Mouse (Mus musculus): ENCODE measurements around the gene Cpxm1. TPM values are rescaled to one million over a fixed set of nuclear protein-coding genes. Genes with fewer than 3 reads are reported as not detected.

Gene Cpxm1
- polyA plus RNA-seq, 1 experiment from 2014 or later: 46.7 TPM

- no peaks in the 10 kb centered on the region for H3K9me3 ChIP-seq (ENCODE audit: control insufficient read depth, low read depth, low read length)
- WGBS: 56% methylated on average over 2 of the region's 2 CpGs
These were observed 32.5 kb upstream of the Cpxm1 start for GRCm38 (mm10) chr2:130429851-130430250.

DNA sequence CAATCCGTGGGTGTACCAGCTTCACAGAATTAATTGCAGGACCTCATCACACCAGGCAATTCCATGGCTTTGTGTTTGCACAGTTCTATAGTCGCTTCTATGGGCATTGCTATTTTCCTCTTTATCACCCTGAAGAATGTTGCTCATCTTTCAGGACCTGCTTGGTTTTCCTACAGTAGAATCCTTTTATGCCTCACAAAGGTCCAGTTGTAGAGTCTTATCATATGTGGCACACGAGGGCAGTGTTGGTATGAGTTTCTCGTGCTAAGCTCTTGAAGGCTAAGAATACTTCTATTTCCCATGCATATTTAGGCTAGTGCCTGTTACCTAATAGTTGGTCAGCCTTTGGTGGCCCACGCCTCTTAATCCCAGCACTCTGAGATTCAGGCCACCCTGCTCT, 27.7 kb upstream of the Cpxm1 start:
- 39% methylated on average over 5 of the region's 5 CpGs for WGBS
- Histone ChIP-seq H3K9me3 (ENCODE audit: control insufficient read depth, low read depth, low read length) (no peaks in the 10 kb centered on the region), H3K27ac (ENCODE audit: low read length) (0 out of 2 replicates have a peak overlapping the region, but pooled peaks have one; percentile 82), H3K4me1 (ENCODE audit: control insufficient read depth, insufficient read depth, low read length) (peaks cover 17% of the 10 kb centered on the region; the same call in 1 of the 2 replicates), H3K27me3 (ENCODE audit: control insufficient read depth, insufficient read depth, low read length) (no peaks in the 10 kb centered on the region), H3K9ac (replicated peaks; ENCODE audit: low read depth, low read length) (peak overlapping the region; percentile 67), H3K36me3 (ENCODE audit: control insufficient read depth, insufficient read depth, low read length) (peaks cover 3% of the 10 kb centered on the region; the same call in 1 of the 2 replicates), H3K4me3 (ENCODE audit: low read depth, low read length) (peak overlapping the region; percentile 67), H3K4me2 (replicated peaks; ENCODE audit: low read depth, low read length) (peak overlapping the region; percentile 89)
- ATAC-seq (ENCODE audit: insufficient number of reproducible peaks, insufficient read depth, low FRiP score, low read depth): no peak

More at GRCm38 (mm10) chr2:130429851-130430250, 32.5 kb upstream of the Cpxm1 start:
- Histone ChIP-seq H3K27me3 (ENCODE audit: control insufficient read depth, insufficient read depth, low read length) (no peaks in the 10 kb centered on the region), H3K36me3 (ENCODE audit: control insufficient read depth, insufficient read depth, low read length) (peaks cover 3% of the 10 kb centered on the region; the same call in 1 of the 2 replicates), H3K4me3 (ENCODE audit: low read depth, low read length) (no peak overlapping the region), H3K4me1 (ENCODE audit: control insufficient read depth, insufficient read depth, low read length) (peaks cover 10% of the 10 kb centered on the region; the same call in 1 of the 2 replicates), H3K27ac (ENCODE audit: low read length) (peak overlapping the region; percentile 13; the same call in 1 of the 2 replicates), H3K4me2 (replicated peaks; ENCODE audit: low read depth, low read length) (no peak overlapping the region), H3K9ac (replicated peaks; ENCODE audit: low read depth, low read length) (no peak overlapping the region)
- no peak for ATAC-seq (ENCODE audit: insufficient number of reproducible peaks, insufficient read depth, low FRiP score, low read depth)

DNA sequence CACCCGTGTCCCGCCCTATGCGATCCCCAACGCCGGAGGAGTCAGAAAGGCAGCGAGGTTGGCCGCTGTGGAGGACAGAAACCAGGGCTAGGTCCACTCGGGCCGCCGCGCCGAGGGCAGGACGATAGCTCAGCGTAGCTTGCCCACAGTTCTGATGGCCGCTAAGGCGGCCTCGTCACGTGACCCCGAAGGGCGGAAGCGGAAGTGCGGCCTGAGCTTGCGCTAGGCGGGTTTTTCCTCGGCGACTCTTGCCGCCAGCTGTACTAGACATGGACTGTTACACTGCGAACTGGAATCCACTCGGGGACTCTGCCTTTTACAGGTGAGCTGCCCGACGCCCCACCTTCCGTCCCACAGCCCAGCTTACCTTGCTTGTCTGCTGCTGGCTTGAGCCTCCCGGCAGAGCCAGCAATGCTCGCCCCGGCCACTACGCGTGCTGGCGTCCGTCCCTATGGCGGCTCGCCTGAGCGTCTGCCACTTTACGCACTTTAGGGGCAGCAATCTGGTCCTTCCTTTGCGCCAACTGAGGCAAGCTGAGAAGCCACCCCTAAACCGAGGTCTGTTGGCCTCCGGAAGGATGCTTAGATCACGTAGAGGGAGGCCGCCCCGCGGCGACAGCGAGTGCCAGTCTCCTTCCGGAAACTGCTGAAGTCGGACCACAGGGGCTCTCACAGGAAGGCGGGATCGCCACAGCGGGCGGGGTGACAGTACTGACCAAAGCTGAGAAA, 26.9 kb upstream of the Cpxm1 start, which contains the start of the genes Vps16 and Pced1a:
Vps16 (plus strand) TSS at position 214 of the 728 bp plus-strand sequence.
Pced1a (minus strand) TSS at position 576 of the 728 bp plus-strand sequence.
- peaks cover 17% of the 10 kb centered on the region; the same call in 1 of the 2 replicates for H3K4me1 ChIP-seq (ENCODE audit: control insufficient read depth, insufficient read depth, low read length)
- H3K36me3 ChIP-seq (ENCODE audit: control insufficient read depth, insufficient read depth, low read length): peaks cover 4% of the 10 kb centered on the region
- peak within 1 kb of the TSS; percentile 82 for H3K27ac ChIP-seq (ENCODE audit: low read length)
- peak within 1 kb of the TSS; percentile 67 for H3K9ac ChIP-seq (replicated peaks; ENCODE audit: low read depth, low read length)
- peak within 1 kb of the TSS; percentile 67 for H3K4me3 ChIP-seq (ENCODE audit: low read depth, low read length)
- H3K9me3 ChIP-seq (ENCODE audit: control insufficient read depth, low read depth, low read length): no peaks in the 10 kb centered on the region
- no peaks in the 10 kb centered on the region for H3K27me3 ChIP-seq (ENCODE audit: control insufficient read depth, insufficient read depth, low read length)
- H3K4me2 ChIP-seq (replicated peaks; ENCODE audit: low read depth, low read length): peak within 1 kb of the TSS; percentile 89
- ATAC-seq (ENCODE audit: insufficient number of reproducible peaks, insufficient read depth, low FRiP score, low read depth): peak; percentile 90
- under 1% methylated on average over 58 of the region's 58 CpGs for WGBS

GRCm38 (mm10) chr2:130423397-130424125, 26.2 kb upstream of the Cpxm1 start:
- H3K27me3 ChIP-seq (ENCODE audit: control insufficient read depth, insufficient read depth, low read length): no peaks in the 10 kb centered on the region
- H3K4me3 ChIP-seq (ENCODE audit: low read depth, low read length): peak overlapping the region; percentile 67
- H3K4me1 ChIP-seq (ENCODE audit: control insufficient read depth, insufficient read depth, low read length): peaks cover 17% of the 10 kb centered on the region; the same call in 1 of the 2 replicates
- no peaks in the 10 kb centered on the region for H3K9me3 ChIP-seq (ENCODE audit: control insufficient read depth, low read depth, low read length)
- H3K4me2 ChIP-seq (replicated peaks; ENCODE audit: low read depth, low read length): peak overlapping the region; percentile 89
- H3K36me3 ChIP-seq (ENCODE audit: control insufficient read depth, insufficient read depth, low read length): peaks cover 10% of the 10 kb centered on the region
- peak overlapping the region; percentile 82 for H3K27ac ChIP-seq (ENCODE audit: low read length)
- ATAC-seq (ENCODE audit: insufficient number of reproducible peaks, insufficient read depth, low FRiP score, low read depth): peak; percentile 56
- WGBS: 14% methylated on average over 49 of the region's 49 CpGs
- peak overlapping the region; percentile 67 for H3K9ac ChIP-seq (replicated peaks; ENCODE audit: low read depth, low read length)

- Histone ChIP-seq H3K27ac (ENCODE audit: low read length) (no peak overlapping the region), H3K36me3 (ENCODE audit: control insufficient read depth, insufficient read depth, low read length) (peaks cover 10% of the 10 kb centered on the region), H3K9ac (replicated peaks; ENCODE audit: low read depth, low read length) (no peak overlapping the region), H3K27me3 (ENCODE audit: control insufficient read depth, insufficient read depth, low read length) (no peaks in the 10 kb centered on the region), H3K9me3 (ENCODE audit: control insufficient read depth, low read depth, low read length) (no peaks in the 10 kb centered on the region), H3K4me3 (ENCODE audit: low read depth, low read length) (no peak overlapping the region), H3K4me2 (replicated peaks; ENCODE audit: low read depth, low read length) (no peak overlapping the region), H3K4me1 (ENCODE audit: control insufficient read depth, insufficient read depth, low read length) (peaks cover 17% of the 10 kb centered on the region; the same call in 1 of the 2 replicates)
- WGBS: 94% methylated on average over 26 of the region's 26 CpGs
- ATAC-seq (ENCODE audit: insufficient number of reproducible peaks, insufficient read depth, low FRiP score, low read depth): no peak
These were observed 24.6 kb upstream of the Cpxm1 start for GRCm38 (mm10) chr2:130421781-130422620.

DNA sequence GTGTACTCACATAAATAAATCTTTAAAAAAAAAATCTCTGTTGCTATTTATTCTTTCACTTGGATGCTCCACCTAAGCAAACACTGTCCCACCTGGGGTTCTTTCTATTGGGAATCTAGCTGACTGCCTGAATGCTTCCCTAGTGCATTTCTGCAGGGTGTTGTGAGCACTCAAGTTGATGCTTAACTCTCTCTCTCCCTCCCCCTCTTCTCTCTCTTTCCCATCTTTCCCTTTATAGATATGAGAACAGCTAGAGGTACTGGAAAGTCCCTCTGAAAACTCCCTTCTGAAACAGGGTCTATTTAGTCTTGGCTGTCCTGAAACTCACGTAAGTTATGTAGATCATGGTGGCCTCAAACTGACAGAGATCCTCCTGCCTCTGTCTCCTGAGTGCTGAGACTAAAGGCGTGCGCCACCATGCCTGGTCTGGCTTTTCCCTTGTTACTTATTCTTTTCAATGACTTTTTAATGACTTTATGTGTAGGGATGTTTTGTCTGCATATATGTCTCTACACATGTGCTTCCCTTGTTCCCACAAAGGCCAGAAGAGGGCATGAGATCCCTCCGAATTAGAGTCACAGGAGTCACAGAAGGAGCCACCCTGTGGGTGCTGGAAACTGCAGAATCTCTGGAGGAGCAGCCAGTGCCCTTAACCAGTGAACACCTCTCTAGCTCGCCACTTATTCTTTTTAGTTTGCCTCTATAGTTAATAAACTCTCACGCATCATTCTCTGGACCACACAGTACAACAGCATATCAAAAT, 16.9 kb upstream of the Cpxm1 start:
- 74% methylated on average over 6 of the region's 6 CpGs for WGBS
- no peak overlapping the region for H3K9ac ChIP-seq (replicated peaks; ENCODE audit: low read depth, low read length)
- ATAC-seq (ENCODE audit: insufficient number of reproducible peaks, insufficient read depth, low FRiP score, low read depth): no peak

GRCm38 (mm10) chr2:130412775-130413174, 15.4 kb upstream of the Cpxm1 start:
- ATAC-seq (ENCODE audit: insufficient number of reproducible peaks, insufficient read depth, low FRiP score, low read depth): no peak
- no peak overlapping the region for H3K27ac ChIP-seq (ENCODE audit: low read length)
- 78% methylated on average over 3 of the region's 3 CpGs for WGBS

More for the DNA sequence above, 16.9 kb upstream of the Cpxm1 start:
- Histone ChIP-seq H3K27ac (ENCODE audit: low read length) (no peak overlapping the region), H3K36me3 (ENCODE audit: control insufficient read depth, insufficient read depth, low read length) (peaks cover 6% of the 10 kb centered on the region; the same call in 1 of the 2 replicates), H3K9me3 (ENCODE audit: control insufficient read depth, low read depth, low read length) (no peaks in the 10 kb centered on the region), H3K27me3 (ENCODE audit: control insufficient read depth, insufficient read depth, low read length) (no peaks in the 10 kb centered on the region), H3K4me1 (ENCODE audit: control insufficient read depth, insufficient read depth, low read length) (no peaks in the 10 kb centered on the region), H3K4me2 (replicated peaks; ENCODE audit: low read depth, low read length) (no peak overlapping the region), H3K4me3 (ENCODE audit: low read depth, low read length) (no peak overlapping the region)

More at GRCm38 (mm10) chr2:130412775-130413174, 15.4 kb upstream of the Cpxm1 start:
- H3K4me3 ChIP-seq (ENCODE audit: low read depth, low read length): no peak overlapping the region
- no peaks in the 10 kb centered on the region for H3K4me1 ChIP-seq (ENCODE audit: control insufficient read depth, insufficient read depth, low read length)
- no peak overlapping the region for H3K4me2 ChIP-seq (replicated peaks; ENCODE audit: low read depth, low read length)
- no peaks in the 10 kb centered on the region for H3K27me3 ChIP-seq (ENCODE audit: control insufficient read depth, insufficient read depth, low read length)
- no peaks in the 10 kb centered on the region for H3K36me3 ChIP-seq (ENCODE audit: control insufficient read depth, insufficient read depth, low read length)
- no peaks in the 10 kb centered on the region for H3K9me3 ChIP-seq (ENCODE audit: control insufficient read depth, low read depth, low read length)
- no peak overlapping the region for H3K9ac ChIP-seq (replicated peaks; ENCODE audit: low read depth, low read length)

Measured in stomach, embryonic 14.5 days (tissue).